Mouse (Mus musculus) bone marrow, adult 2 months (tissue): ENCODE results near the gene Ppp2r5b.

Source experiments
- CTCF ChIP-seq: fragments of 200-500 bp; IDR thresholded peaks from 2 replicates; pipeline ENCODE4 v1.5.1; 2011; ENCODE audit warnings: low read length, control low read depth; ENCODE audit not compliant: control insufficient read depth, insufficient read depth
- POLR2A ChIP-seq: fragments of 200-500 bp; IDR thresholded peaks from 2 replicates; pipeline ENCODE4 v1.6.1; 2011; ENCODE audit warnings: low read depth, mild to moderate bottlenecking, control low read depth, low read length, borderline replicate concordance; ENCODE audit not compliant: control insufficient read depth

DNA sequence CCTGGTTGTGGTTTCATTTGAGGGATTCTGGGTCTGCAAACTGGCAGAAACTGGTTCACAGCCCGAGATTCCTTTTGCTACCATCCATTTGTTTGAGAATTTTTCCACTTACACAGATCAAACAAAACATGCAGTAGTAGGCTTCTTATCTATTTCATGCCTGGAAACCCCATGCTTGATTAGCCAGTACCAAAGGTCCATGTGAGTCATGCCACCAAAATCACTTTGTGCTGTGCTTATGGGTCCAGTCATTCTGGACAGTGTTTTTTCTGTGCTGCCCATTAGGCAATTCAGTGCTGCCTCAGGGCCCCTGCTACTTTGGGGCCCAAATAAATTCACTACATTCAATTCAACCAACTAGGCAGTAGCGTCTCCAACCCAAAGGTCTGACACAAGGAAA is 31.4 kb downstream of the Ppp2r5b start:
- no peak for TF ChIP-seq POLR2A
- no peak for TF ChIP-seq CTCF
